Mouse (Mus musculus) left cerebral cortex, adult 11 months (tissue): ENCODE results near the gene Opn4.

ENCODE experiments used
- DNase-seq: peaks from one replicate; pipeline ENCODE4 v3.0.0; 2022; ENCODE audit warnings: low spot score

The Opn4 gene

DNA sequence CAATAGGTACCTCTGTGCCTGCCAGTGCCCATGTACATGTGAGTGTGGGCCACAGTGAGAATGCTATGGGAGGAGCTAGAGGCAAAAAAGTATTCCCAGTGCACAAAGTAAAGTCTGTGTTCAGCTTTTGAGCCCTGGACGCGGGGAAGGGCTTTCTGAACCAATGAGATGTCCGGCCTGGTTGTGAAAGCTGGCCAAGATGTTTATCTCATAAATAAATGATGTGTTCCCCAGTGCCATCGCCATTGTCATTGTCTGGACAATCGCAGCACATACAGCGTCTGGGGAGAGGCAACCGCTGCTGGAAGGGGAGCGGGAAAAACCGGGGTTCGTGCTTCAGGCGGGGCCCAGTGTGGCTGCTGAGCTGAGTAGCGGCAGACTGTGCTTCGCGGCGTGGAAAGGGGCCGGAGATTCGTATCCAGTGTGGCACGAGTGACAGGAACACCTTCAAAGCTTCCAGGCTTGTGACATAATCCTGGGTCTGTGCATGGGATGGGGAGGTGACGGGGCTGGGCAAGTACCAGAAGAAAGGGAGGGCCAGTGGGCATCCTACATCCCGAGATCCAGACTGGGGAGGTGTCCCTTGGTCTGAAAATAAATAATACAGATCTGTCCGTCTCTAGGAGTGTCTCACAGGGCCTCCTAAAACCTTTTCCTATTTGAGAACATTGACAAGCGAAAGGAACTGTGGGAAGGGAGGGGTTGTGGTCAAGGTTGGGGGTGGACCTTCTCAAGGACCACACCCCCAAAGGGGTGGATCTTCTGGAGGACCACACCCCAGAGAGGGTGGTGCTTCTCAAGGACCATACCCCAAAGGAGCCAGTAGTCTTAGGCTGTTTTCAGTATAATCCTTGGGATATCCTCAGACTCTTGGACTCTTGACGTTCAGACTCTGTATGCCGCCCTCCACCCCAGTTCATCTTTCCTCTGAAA lies 8.9 kb downstream of the Opn4 start:
- peak; percentile 34 for DNase-seq

GRCm38 (mm10) chr14:34590017-34590570 lies 9.8 kb downstream of the Opn4 start:
- no peak for DNase-seq

- DNase-seq, result no peak
Measured at GRCm38 (mm10) chr14:34589185-34589713, 10.7 kb downstream of the Opn4 start.

DNA sequence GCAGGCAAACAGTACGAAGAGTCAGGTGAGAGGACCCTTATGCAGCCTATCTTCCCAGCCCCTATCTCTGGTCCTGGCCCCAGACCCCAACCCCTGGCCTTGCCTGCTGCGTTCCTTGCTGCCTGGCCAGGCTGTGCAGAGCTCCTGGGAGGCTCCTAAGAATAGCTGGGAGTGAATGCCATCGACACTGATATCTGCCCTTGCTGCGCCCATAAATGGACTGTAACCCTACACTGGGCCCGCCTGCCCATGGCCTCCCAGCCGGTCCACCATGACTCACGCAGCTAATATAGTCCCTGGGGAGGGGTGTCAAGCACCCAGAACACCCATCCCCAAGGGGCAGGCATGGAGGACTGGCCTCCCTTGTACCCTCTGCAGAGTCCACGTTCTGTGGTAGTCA lies 11.4 kb downstream of the Opn4 start, which contains the start of gene Ldb3:
TSS of gene Ldb3 (minus strand) at position 185 of the 400 bp plus-strand sequence.
- no peak for DNase-seq

DNA sequence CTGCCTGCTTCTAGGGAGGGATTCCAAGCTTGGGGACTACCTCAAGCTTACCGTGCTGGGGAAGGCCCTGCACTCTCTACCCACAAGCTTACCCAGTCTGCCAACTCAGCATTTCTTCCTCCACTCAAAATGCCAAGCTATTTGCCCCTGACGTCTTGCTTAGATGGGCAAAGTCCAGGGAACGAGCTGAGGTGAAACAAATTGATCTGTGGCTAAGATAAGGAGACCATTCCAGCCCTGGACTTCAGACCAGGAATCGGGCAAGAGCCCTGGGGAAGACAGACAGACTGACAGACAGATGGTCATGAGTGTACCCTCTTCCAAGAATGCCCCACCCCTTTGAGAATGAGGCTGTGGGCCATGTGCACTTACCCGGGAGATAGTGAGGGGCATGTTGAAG lies 11.9 kb downstream of the Opn4 start:
- DNase-seq, result no peak

GRCm38 (mm10) chr14:34586871-34587270 lies 13.1 kb downstream of the Opn4 start:
- DNase-seq, result no peak

- DNase-seq, result no peak
Measured at GRCm38 (mm10) chr14:34585358-34586105, 14.4 kb downstream of the Opn4 start.

DNA sequence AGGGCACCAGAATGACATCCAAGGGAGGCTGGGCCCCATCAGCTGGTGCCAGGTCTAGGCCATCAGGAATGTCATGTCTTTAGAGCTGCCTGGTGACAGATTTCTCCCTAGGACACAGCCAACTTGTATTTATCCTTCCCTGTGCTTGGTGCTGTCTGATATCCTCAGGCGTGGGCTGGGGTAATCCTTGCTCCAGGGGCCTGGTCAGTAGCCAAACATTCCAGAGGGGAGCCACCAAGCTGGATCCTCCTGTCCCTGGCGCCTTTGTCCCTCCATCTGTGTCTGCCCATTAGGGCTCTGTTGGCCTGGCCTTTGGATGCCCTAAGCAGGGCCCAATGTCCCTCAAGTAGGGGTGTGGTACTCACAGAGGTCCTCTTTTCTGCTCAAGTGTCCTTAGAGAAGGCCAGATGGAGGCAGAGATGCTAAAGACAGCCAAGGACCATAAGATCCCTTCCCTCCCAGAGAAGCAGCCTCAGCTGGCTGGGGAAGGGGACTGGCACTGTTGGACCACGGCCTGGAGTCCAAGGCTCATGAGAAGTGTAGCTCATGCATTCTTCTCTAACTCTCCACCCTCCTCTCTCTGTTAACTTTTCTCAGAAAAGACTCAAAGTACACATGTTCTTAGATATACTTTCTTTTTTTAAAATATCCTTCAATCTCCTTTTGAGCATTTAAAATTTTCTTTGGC lies 17.1 kb downstream of the Opn4 start:
- no peak for DNase-seq

DNA sequence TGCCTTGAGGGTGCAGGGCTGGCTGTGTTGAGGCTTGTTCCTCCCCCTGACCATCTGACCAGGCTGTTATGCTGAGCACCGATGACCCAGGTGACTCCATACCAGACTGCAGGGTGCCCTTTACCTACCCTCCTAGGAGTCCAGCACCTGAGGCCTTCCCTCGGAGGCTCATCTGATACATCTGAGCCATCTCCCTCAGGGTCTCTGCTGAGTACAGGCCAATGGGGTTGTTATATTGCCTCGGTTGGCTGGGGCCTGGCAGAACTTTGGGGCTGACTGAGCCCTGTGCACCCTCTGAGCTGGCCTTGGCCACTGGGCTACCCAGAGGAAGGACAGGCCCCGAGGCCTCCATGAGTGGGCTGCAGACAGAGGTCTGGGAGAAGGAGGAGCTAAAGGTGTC lies 23.1 kb downstream of the Opn4 start:
- no peak for DNase-seq

DNA sequence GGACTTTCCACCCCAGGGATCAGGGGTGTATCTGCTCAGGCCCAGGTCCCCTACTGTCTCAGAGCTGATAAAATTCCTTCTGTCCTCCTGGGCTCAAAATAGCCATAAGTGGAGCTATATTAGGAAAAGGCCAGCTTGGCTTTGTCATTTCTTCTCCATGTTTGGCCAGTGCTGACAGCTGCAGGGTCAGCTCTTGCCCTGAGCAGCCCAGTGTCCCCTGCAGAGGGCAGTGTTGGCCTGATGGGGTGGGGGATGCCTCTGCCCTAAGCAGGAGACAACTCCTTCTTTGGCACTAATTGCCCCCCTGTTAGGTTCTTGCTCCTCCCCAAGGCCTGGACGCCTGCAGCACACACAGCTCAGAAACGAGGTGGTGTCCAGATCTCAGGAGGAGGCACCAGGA lies 25.9 kb downstream of the Opn4 start:
- no peak for DNase-seq

- no peak for DNase-seq
Measured at GRCm38 (mm10) chr14:34573348-34573913, 26.5 kb downstream of the Opn4 start.

GRCm38 (mm10) chr14:34571610-34572387 lies 28.1 kb downstream of the Opn4 start:
- DNase-seq, result no peak

GRCm38 (mm10) chr14:34570903-34571302 lies 29.0 kb downstream of the Opn4 start:
- DNase-seq, result no peak

DNA sequence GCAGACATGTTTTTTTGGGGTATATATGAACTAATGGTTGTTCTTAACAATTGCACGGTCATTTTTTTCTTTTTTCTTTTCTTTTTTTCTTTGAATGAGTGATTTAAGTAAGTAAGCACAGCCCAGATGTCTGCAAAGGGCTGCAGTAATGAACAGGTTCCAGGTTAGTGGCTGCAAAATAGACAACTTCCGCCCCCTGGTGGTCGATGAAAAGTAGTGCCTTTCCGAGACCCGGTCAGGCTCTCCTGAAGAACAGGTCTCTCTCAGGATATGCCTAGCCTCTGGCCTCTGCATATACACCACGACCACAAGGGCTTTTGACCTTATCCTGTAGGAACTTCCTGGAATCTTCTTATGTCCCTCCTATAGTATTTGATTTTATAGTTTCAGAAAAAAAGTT lies 29.6 kb downstream of the Opn4 start:
- peak; percentile 53 for DNase-seq

- no peak for DNase-seq
Measured at GRCm38 (mm10) chr14:34569534-34570194, 30.3 kb downstream of the Opn4 start.

- DNase-seq, result no peak
Measured at GRCm38 (mm10) chr14:34568626-34569025, 31.3 kb downstream of the Opn4 start.

GRCm38 (mm10) chr14:34567697-34568096 lies 32.2 kb downstream of the Opn4 start:
- no peak for DNase-seq

GRCm38 (mm10) chr14:34566530-34566929 lies 33.4 kb downstream of the Opn4 start:
- no peak for DNase-seq

DNA sequence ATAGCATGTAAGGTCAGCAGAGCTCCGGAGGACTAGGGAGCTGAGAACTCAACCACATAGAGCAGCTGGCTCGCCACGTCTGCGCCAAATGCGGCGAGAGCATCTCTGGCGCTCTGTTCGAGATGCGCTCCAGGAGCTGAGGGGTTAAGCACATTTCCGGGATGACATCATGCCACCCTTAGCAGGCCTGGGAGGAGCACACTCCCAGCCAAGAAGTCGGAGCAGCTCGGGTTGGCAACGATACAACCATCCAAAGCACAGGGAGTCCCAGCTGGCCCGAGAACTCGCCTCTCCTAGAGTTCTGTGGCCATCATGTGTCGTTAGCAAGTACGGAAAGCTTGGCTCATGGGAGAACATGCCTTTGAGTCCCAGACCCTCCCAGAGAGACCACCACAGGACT lies 34.2 kb downstream of the Opn4 start:
- DNase-seq, result no peak

- DNase-seq, result no peak
Measured at GRCm38 (mm10) chr14:34564646-34565045, 35.3 kb downstream of the Opn4 start.
